Mouse (Mus musculus) limb, embryonic 10.5 days (tissue): ENCODE results near the gene Kcnk3. TPM values are rescaled to one million over a fixed set of nuclear protein-coding genes. Genes with fewer than 3 reads are reported as not detected.

ENCODE experiments used
- DNase-seq: peaks from one replicate; pipeline ENCODE4 v3.0.0-alpha.2; 2017; ENCODE audit warnings: low spot score
- H3K27ac ChIP-seq: fragments of 300-500 bp; sonication (generic); 2 replicates; pipeline ENCODE4 v1.5.1; 2016; ENCODE audit warnings: mild to moderate bottlenecking
- H3K27me3 ChIP-seq: fragments of 300-500 bp; sonication (generic); 2 replicates; pipeline ENCODE4 v1.6.1; 2016; ENCODE audit warnings: low read depth, mild to moderate bottlenecking; ENCODE audit not compliant: poor library complexity, severe bottlenecking
- H3K36me3 ChIP-seq: fragments of 300-500 bp; sonication (generic); 2 replicates; pipeline ENCODE4 v1.6.1; 2016; ENCODE audit warnings: mild to moderate bottlenecking, moderate library complexity
- H3K4me1 ChIP-seq: fragments of 300-500 bp; sonication (generic); 2 replicates; pipeline ENCODE4 v1.6.1; 2016
- H3K4me3 ChIP-seq: fragments of 300-500 bp; sonication (generic); 2 replicates; pipeline ENCODE4 v1.5.1; 2016; ENCODE audit warnings: mild to moderate bottlenecking, moderate library complexity
- H3K9me3 ChIP-seq: fragments of 300-500 bp; sonication (generic); replicated peaks from 2 replicates; pipeline ENCODE4 v1.6.1; 2016; ENCODE audit warnings: mild to moderate bottlenecking
- WGBS: fragments of 180-500 bp; shearing (Covaris S2); methylation state at CpG from one replicate; pipeline ENCODE4 v1.1.7; 2016; 5-methylcytosine and 5-hydroxymethylcytosine counted together
- polyA plus RNA-seq: library from polyadenylated mRNA; unstranded; fragments of >200 nt; fragmentation: Nextera tagmentation; extraction: Ambion mirVana; gene quantifications from 2 replicates; pipeline ENCODE4 v1.2.1, GENCODE M21; 2016

The Kcnk3 gene
- polyA plus RNA-seq, 1 experiment from 2014 or later: 0.36 TPM

GRCm38 (mm10) chr5:30619211-30619610 is 31.2 kb downstream of the Kcnk3 start:
- Histone ChIP-seq H3K9me3 (no peaks in the 10 kb centered on the region), H3K27me3 (peaks cover 65% of the 10 kb centered on the region), H3K4me3 (no peak overlapping the region), H3K4me1 (peaks cover 25% of the 10 kb centered on the region), H3K36me3 (no peaks in the 10 kb centered on the region), H3K27ac (no peak overlapping the region)
- WGBS: 83% methylated on average over 2 of the region's 2 CpGs
- no peak for DNase-seq

- Histone ChIP-seq H3K4me3 (no peak overlapping the region), H3K27ac (no peak overlapping the region), H3K27me3 (peaks cover 70% of the 10 kb centered on the region), H3K36me3 (no peaks in the 10 kb centered on the region), H3K9me3 (no peaks in the 10 kb centered on the region), H3K4me1 (peaks cover 21% of the 10 kb centered on the region)
- no peak for DNase-seq
- WGBS: 97% methylated on average over 20 of the region's 20 CpGs
These were observed 32.6 kb downstream of the Kcnk3 start for GRCm38 (mm10) chr5:30620567-30620966.

- H3K36me3 ChIP-seq: no peaks in the 10 kb centered on the region
- no peak for DNase-seq
- no peaks in the 10 kb centered on the region for H3K9me3 ChIP-seq
- H3K4me1 ChIP-seq: peaks cover 21% of the 10 kb centered on the region
- no peak overlapping the region for H3K27ac ChIP-seq
- WGBS: 91% methylated on average over 9 of the region's 9 CpGs
- H3K27me3 ChIP-seq: peaks cover 70% of the 10 kb centered on the region
- H3K4me3 ChIP-seq: no peak overlapping the region
These were observed 33.3 kb downstream of the Kcnk3 start for GRCm38 (mm10) chr5:30621211-30621790.

- H3K27ac ChIP-seq: no peak overlapping the region
- no peak for DNase-seq
- H3K4me3 ChIP-seq: peak overlapping the region; percentile 57
- H3K9me3 ChIP-seq: no peaks in the 10 kb centered on the region
- WGBS: 41% methylated on average over 22 of the region's 22 CpGs
- H3K27me3 ChIP-seq: peaks cover 66% of the 10 kb centered on the region
- H3K36me3 ChIP-seq: no peaks in the 10 kb centered on the region
- H3K4me1 ChIP-seq: peaks cover 21% of the 10 kb centered on the region
These were observed 33.8 kb downstream of the Kcnk3 start for GRCm38 (mm10) chr5:30621844-30622176.

- peak; percentile 70 for DNase-seq
- Histone ChIP-seq H3K9me3 (no peaks in the 10 kb centered on the region), H3K4me3 (peak overlapping the region; percentile 57), H3K36me3 (no peaks in the 10 kb centered on the region), H3K4me1 (peaks cover 21% of the 10 kb centered on the region), H3K27ac (peak overlapping the region; percentile 76), H3K27me3 (peaks cover 66% of the 10 kb centered on the region)
- 6% methylated on average over 69 of the region's 69 CpGs for WGBS
These were observed 34.3 kb downstream of the Kcnk3 start for GRCm38 (mm10) chr5:30622177-30622840.

GRCm38 (mm10) chr5:30622841-30623185 is 34.8 kb downstream of the Kcnk3 start:
- Histone ChIP-seq H3K4me3 (peak overlapping the region; percentile 57), H3K27me3 (peaks cover 66% of the 10 kb centered on the region), H3K27ac (peak overlapping the region; percentile 76), H3K9me3 (no peaks in the 10 kb centered on the region), H3K36me3 (no peaks in the 10 kb centered on the region), H3K4me1 (peaks cover 21% of the 10 kb centered on the region)
- peak; percentile 62 for DNase-seq
- 4% methylated on average over 10 of the region's 10 CpGs for WGBS

GRCm38 (mm10) chr5:30623380-30623779 is 35.4 kb downstream of the Kcnk3 start:
- H3K4me1 ChIP-seq: peaks cover 18% of the 10 kb centered on the region
- no peak overlapping the region for H3K27ac ChIP-seq
- peak overlapping the region; percentile 57 for H3K4me3 ChIP-seq

GRCm38 (mm10) chr5:30624311-30624710 is 36.3 kb downstream of the Kcnk3 start:
- Histone ChIP-seq H3K36me3 (no peaks in the 10 kb centered on the region), H3K4me1 (peaks cover 18% of the 10 kb centered on the region), H3K9me3 (no peaks in the 10 kb centered on the region), H3K27me3 (peaks cover 51% of the 10 kb centered on the region), H3K27ac (no peak overlapping the region), H3K4me3 (no peak overlapping the region)
- WGBS: 23% methylated on average over 1 of the region's 1 CpGs
- no peak for DNase-seq

More at GRCm38 (mm10) chr5:30623380-30623779, 35.4 kb downstream of the Kcnk3 start:
- WGBS: 59% methylated on average over 2 of the region's 2 CpGs
- Histone ChIP-seq H3K36me3 (no peaks in the 10 kb centered on the region), H3K27me3 (peaks cover 61% of the 10 kb centered on the region), H3K9me3 (no peaks in the 10 kb centered on the region)
- no peak for DNase-seq

GRCm38 (mm10) chr5:30624908-30625307 is 36.9 kb downstream of the Kcnk3 start:
- H3K27ac ChIP-seq: no peak overlapping the region
- no peaks in the 10 kb centered on the region for H3K36me3 ChIP-seq
- H3K4me3 ChIP-seq: no peak overlapping the region
- H3K4me1 ChIP-seq: peaks cover 18% of the 10 kb centered on the region
- H3K27me3 ChIP-seq: peaks cover 51% of the 10 kb centered on the region
- 33% methylated on average over 4 of the region's 4 CpGs for WGBS
- no peak for DNase-seq
- no peaks in the 10 kb centered on the region for H3K9me3 ChIP-seq

GRCm38 (mm10) chr5:30625379-30625778 is 37.4 kb downstream of the Kcnk3 start:
- DNase-seq: no peak
- peaks cover 18% of the 10 kb centered on the region for H3K4me1 ChIP-seq
- 69% methylated on average over 3 of the region's 3 CpGs for WGBS

GRCm38 (mm10) chr5:30626331-30627105 is 38.5 kb downstream of the Kcnk3 start:
- no peaks in the 10 kb centered on the region for H3K9me3 ChIP-seq
- H3K27ac ChIP-seq: no peak overlapping the region
- peaks cover 18% of the 10 kb centered on the region for H3K4me1 ChIP-seq
- no peaks in the 10 kb centered on the region for H3K36me3 ChIP-seq
- H3K4me3 ChIP-seq: no peak overlapping the region
- WGBS: 82% methylated on average over 8 of the region's 8 CpGs
- H3K27me3 ChIP-seq: peaks cover 43% of the 10 kb centered on the region
- DNase-seq: no peak

More at GRCm38 (mm10) chr5:30625379-30625778, 37.4 kb downstream of the Kcnk3 start:
- H3K9me3 ChIP-seq: no peaks in the 10 kb centered on the region
- no peaks in the 10 kb centered on the region for H3K36me3 ChIP-seq
- no peak overlapping the region for H3K27ac ChIP-seq
- peaks cover 50% of the 10 kb centered on the region for H3K27me3 ChIP-seq
- H3K4me3 ChIP-seq: no peak overlapping the region

- no peak overlapping the region for H3K27ac ChIP-seq
- WGBS: 80% methylated on average over 3 of the region's 3 CpGs
- H3K9me3 ChIP-seq: no peaks in the 10 kb centered on the region
- peaks cover 23% of the 10 kb centered on the region; the same call in 1 of the 2 replicates for H3K27me3 ChIP-seq
- no peaks in the 10 kb centered on the region for H3K36me3 ChIP-seq
- no peak overlapping the region for H3K4me3 ChIP-seq
- no peak for DNase-seq
- H3K4me1 ChIP-seq: peaks cover 3% of the 10 kb centered on the region; the same call in 1 of the 2 replicates
These were observed 40.5 kb downstream of the Kcnk3 start for GRCm38 (mm10) chr5:30628511-30628910.

- Histone ChIP-seq H3K4me3 (no peak overlapping the region), H3K36me3 (no peaks in the 10 kb centered on the region)
These were observed 42.4 kb downstream of the Kcnk3 start for GRCm38 (mm10) chr5:30630401-30630800.

More at GRCm38 (mm10) chr5:30630401-30630800, 42.4 kb downstream of the Kcnk3 start:
- 81% methylated on average over 6 of the region's 6 CpGs for WGBS
- H3K9me3 ChIP-seq: no peaks in the 10 kb centered on the region
- no peak overlapping the region for H3K27ac ChIP-seq
- peaks cover 6% of the 10 kb centered on the region; the same call in 1 of the 2 replicates for H3K27me3 ChIP-seq
- no peak for DNase-seq
- H3K4me1 ChIP-seq: no peaks in the 10 kb centered on the region
